Mouse (Mus musculus) brain, embryonic 14.5 days (tissue): Measurements from ENCODE around the gene Tbxas1. TPM values are rescaled to one million over a fixed set of nuclear protein-coding genes. Genes with fewer than 3 reads are reported as not detected.

Source experiments
- DNase-seq: peaks from one replicate; pipeline ENCODE4 v3.0.0-alpha.2; 2011; ENCODE audit warnings: low read depth
- CTCF ChIP-seq: fragments of 200-500 bp; IDR thresholded peaks from 2 replicates; pipeline ENCODE4 v1.5.1; 2012; ENCODE audit warnings: inconsistent platforms, mild to moderate bottlenecking, moderate library complexity, borderline replicate concordance; ENCODE audit not compliant: insufficient read depth, insufficient read length; ENCODE audit errors: extremely low read depth
- POLR2A ChIP-seq: fragments of 200-500 bp; IDR thresholded peaks from 2 replicates; pipeline ENCODE4 v1.6.1; 2012; ENCODE audit warnings: mild to moderate bottlenecking, inconsistent platforms, borderline replicate concordance; ENCODE audit not compliant: poor library complexity, insufficient read depth, insufficient read length, severe bottlenecking; ENCODE audit errors: extremely low read depth
- polyA plus RNA-seq: library from polyadenylated mRNA; depleted of rRNA; stranded (reverse); fragments of >200 nt; gene quantifications from 2 replicates; pipeline ENCODE4 v1.2.3, GENCODE M21; 2012

The Tbxas1 gene
- polyA plus RNA-seq, 1 experiment = 0.93 TPM

DNA sequence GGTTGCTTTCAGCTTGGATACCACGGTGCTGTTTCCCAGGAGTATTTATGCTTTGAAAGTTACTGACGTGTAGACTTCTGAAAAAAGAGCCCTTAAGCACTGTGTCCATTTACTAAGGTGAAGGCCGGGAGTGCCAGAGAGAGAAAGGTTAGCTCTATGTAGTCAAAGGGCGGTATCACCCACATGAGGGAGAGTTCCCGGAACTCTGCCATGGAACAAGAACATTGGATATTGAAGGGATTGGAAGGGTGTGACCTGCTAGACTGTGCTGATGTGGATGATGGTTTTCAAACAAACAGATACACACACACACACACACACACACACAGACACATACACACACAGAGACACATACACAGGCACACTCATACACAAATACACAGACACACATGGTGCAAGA, 82.0 kb downstream of the Tbxas1 start:
- DNase-seq = no peak
- no peak for TF ChIP-seq POLR2A
- no peak for TF ChIP-seq CTCF

DNA sequence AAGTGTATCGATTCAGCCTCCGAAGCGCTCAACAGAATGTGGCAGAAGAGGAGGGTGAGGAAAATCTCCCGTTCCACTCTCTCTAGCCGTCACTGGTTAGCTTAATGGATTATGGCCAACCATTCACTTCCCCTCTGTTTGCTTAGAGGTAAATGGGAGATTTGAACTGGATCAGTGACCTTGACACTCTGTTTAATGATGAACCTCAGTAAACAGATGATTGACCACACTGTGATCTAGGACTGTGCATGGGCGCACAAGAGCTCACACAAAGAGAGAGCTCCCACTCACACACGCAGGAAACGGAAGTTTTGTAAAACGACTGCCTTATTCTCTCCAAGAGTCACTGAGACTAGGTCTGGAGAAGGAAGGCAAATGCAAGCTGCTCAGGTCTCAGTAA, 84.3 kb downstream of the Tbxas1 start:
- TF ChIP-seq POLR2A = no peak
- no peak for DNase-seq

- no peak for DNase-seq
- TF ChIP-seq CTCF (no peak), POLR2A (no peak)
Measured at GRCm38 (mm10) chr6:38960367-38960766, 85.2 kb downstream of the Tbxas1 start.

- no peak for TF ChIP-seq POLR2A
- no peak for TF ChIP-seq CTCF
- DNase-seq = no peak
Measured at GRCm38 (mm10) chr6:38960791-38961426, 85.7 kb downstream of the Tbxas1 start.

DNA sequence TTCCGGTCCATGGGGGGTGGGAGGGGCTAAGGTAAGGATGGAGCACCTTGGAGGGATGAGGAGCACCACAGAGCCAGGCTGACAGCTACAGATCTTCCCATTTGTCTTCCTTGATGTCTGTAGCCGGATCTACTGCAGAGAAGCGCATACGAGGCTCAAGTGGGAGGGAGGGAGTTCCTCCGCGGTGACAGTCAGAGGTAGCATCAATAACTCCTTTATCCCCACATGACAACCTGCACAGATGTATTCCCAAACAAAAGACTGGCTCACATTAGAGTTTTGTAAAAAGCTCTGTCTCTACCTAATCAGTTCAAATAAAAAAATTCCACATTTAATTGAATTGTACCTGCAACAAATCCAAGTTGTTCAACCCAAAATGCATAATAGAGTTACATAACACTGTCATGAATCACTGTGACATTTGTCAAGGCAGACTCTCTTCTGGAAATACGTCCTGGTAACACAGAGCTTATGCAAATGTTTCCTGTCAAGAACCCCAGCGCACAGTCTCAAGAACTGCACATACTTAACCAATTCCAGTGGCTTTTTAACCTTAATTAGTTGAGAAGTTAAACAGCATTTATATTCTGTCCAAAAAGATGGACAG, 86.3 kb downstream of the Tbxas1 start:
- TF ChIP-seq POLR2A (no peak), CTCF (no peak)
- DNase-seq = peak; percentile 47

DNA sequence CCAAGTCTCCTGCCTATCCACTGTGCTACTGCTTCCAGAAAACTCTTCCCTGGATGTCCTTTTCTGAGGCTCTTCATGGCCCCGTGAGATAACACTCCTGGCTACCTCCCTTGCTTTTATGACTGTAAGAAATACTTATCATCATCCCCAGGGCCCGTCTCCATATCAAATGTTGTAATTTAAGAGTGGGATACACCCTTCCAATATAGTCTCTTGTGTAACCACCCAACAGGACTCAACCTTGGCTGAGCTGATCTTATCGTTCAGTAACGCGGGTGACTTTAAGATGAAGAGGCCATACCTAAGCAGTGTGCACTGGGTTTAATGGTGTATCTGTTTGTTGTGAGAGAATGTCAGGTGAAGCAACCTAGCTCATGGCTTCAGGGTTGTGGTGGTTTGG, 91.6 kb downstream of the Tbxas1 start:
- TF ChIP-seq CTCF (no peak), POLR2A (no peak)
- DNase-seq = no peak

GRCm38 (mm10) chr6:38967288-38967687, 92.1 kb downstream of the Tbxas1 start:
- TF ChIP-seq CTCF (no peak), POLR2A (no peak)
- no peak for DNase-seq

- DNase-seq = no peak
- TF ChIP-seq CTCF = no peak
- no peak for TF ChIP-seq POLR2A
Measured at GRCm38 (mm10) chr6:38967988-38968387, 92.8 kb downstream of the Tbxas1 start.

DNA sequence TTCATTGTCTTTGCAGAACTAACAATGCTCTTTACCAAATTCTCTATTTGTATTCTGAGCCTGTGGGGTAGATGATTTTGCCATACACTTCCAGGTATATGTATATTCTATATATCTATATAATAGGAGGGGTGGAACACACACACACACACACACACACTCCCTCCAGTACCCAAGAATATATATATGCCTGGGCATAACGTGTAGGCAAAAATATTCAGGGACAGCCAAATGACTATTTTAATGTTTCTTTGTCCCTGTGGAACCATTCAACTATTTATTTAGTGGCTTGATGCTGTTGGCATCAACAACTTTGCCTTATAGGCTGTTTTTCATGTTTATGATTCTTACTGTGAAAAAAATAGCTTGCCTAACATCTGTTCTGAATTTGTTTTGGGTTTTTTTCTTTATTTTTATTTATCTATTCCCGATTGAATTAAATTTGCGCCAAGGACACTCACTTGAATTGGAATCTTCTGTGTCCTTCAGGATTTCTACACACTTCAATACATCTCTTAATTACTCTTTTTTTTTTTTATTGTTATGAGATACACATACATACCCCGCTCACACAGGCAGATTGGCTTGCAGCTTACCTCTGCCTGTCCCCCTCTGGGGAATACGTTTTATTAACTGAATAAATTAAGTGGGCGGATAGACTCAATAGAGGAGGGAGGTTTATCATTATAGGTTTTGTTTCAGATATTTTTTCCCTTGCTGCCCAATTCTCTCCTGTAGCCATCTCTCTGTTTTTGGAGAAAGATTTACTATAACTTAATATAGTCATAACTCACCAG, 94.9 kb downstream of the Tbxas1 start:
- peak; percentile 42 for DNase-seq
- no peak for TF ChIP-seq CTCF
- TF ChIP-seq POLR2A = no peak

- DNase-seq = no peak
- TF ChIP-seq POLR2A (no peak), CTCF (no peak)
Measured at GRCm38 (mm10) chr6:38970759-38971158, 95.6 kb downstream of the Tbxas1 start.

DNA sequence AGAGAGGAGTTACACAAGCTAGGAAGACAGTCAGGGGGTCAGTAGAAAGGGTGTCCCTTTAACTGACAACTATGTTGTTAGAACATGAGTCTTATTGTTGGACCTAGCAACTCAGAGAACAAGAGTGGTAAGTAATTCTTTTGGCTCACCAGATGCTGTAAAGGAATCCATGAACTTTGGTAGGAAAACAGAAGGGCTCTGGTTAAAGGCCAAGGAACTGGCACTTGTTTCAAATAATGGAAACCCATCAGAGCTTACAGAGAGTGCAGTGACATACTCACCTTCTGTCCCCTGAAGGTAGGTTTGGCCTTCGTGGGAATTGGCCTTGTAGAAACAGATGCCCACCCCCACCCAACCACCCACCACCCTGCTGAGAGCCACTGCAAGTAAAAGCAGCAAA, 97.6 kb downstream of the Tbxas1 start:
- DNase-seq = no peak

More for the DNA sequence above, 97.6 kb downstream of the Tbxas1 start:
- TF ChIP-seq CTCF (no peak), POLR2A (no peak)
